ENCODE assay signal across 15 mouse cellular contexts in genomic region chr4:156034301-156034700, GRCm38 (mm10). TPM values are rescaled to one million over a fixed set of nuclear protein-coding genes. Genes with fewer than 3 reads are reported as not detected.
DNase-seq lines count a peak whose midpoint lies in the region; ATAC-seq lines count a peak whose summit lies in the region.
"Had no signal": no experiment of that assay in that cellular context is flagged by ENCODE, and none has a peak within 500 bp of the region (broad histone marks: within the 10 kb centered on the region; RNA-seq: fewer than 3 reads in every experiment).

No protein-coding gene starts in this region.

- 52% methylated on average over 4 of the region's 4 CpGs for WGBS in hindbrain, embryonic 12.5 days
- 51% methylated on average over 4 of the region's 4 CpGs for WGBS in hindbrain, embryonic 11.5 days
- WGBS in hindbrain, embryonic 14.5 days: 46% methylated on average over 4 of the region's 4 CpGs

- no peak overlapping the region for H3K27ac ChIP-seq in hindbrain, embryonic 12.5 days
- H3K27ac ChIP-seq in hindbrain, embryonic 11.5 days (ENCODE audit: low read depth, low read length): no peak overlapping the region
- no peak overlapping the region for H3K27ac ChIP-seq in hindbrain, embryonic 14.5 days
- H3K27ac ChIP-seq: layer of hippocampus, adult 2 months; neural tube, embryonic 12.5 days had no signal

- peaks cover 30% of the 10 kb centered on the region for H3K4me1 ChIP-seq in hindbrain, embryonic 12.5 days
- H3K4me1 ChIP-seq in hindbrain, embryonic 11.5 days (replicated peaks; ENCODE audit: control insufficient read depth, insufficient read depth, low read length): peaks cover 6% of the 10 kb centered on the region
- H3K4me1 ChIP-seq in hindbrain, embryonic 14.5 days (replicated peaks; ENCODE audit: control insufficient read depth, insufficient read depth, low read length): peaks cover 22% of the 10 kb centered on the region

- H3K36me3 ChIP-seq in hindbrain, embryonic 12.5 days: peaks cover 3% of the 10 kb centered on the region; the same call in 1 of the 2 replicates
- no peaks in the 10 kb centered on the region for H3K36me3 ChIP-seq in hindbrain, embryonic 11.5 days (ENCODE audit: control insufficient read depth, insufficient read depth, low read length)
- 0 out of 2 replicates have a peak, but pooled peaks cover under 1% of the 10 kb centered on the region for H3K36me3 ChIP-seq in hindbrain, embryonic 14.5 days (replicated peaks; ENCODE audit: control insufficient read depth, insufficient read depth)
- H3K36me3 ChIP-seq: neural tube, embryonic 12.5 days had no signal

- H3K27me3 ChIP-seq in hindbrain, embryonic 12.5 days: peaks cover 28% of the 10 kb centered on the region
- H3K27me3 ChIP-seq in hindbrain, embryonic 11.5 days (ENCODE audit: control insufficient read depth, insufficient read depth, low read length): peaks cover 18% of the 10 kb centered on the region
- H3K27me3 ChIP-seq in hindbrain, embryonic 14.5 days (ENCODE audit: control insufficient read depth, insufficient read depth, low read length): peaks cover 28% of the 10 kb centered on the region

- DNase-seq in CD4-positive, CD25-positive, alpha-beta regulatory T cell, adult 2 months (ENCODE audit: low read depth, low spot score): peak; percentile 17
- DNase-seq in hindbrain, embryonic 11.5 days (ENCODE audit: low spot score): no peak
- DNase-seq in ES-CJ7 (ENCODE audit: low read depth, low spot score): peak; percentile 53
- no peak for DNase-seq in hindbrain, embryonic 14.5 days (ENCODE audit: low spot score)
- no peak for DNase-seq in cerebellum, postnatal 36 days
- DNase-seq in cerebellum, postnatal 14 days: no peak
- DNase-seq: gastrocnemius, postnatal 36 days; heart, postnatal 4 days; kidney, adult 8-10 months; lung, adult 18-20 months had no signal

- H3K4me3 ChIP-seq in hindbrain, embryonic 12.5 days: peak overlapping the region; percentile 23; the same call in 1 of the 2 replicates
- no peak overlapping the region for H3K4me3 ChIP-seq in hindbrain, embryonic 11.5 days (ENCODE audit: low read depth, low read length)
- no peak overlapping the region for H3K4me3 ChIP-seq in hindbrain, embryonic 14.5 days (replicated peaks; ENCODE audit: low read length)
- H3K4me3 ChIP-seq: layer of hippocampus, adult 2 months had no signal

- no peaks in the 10 kb centered on the region for H3K9me3 ChIP-seq in hindbrain, embryonic 12.5 days (replicated peaks)
- H3K9me3 ChIP-seq in hindbrain, embryonic 11.5 days (ENCODE audit: control insufficient read depth, low read length): no peaks in the 10 kb centered on the region
- no peaks in the 10 kb centered on the region for H3K9me3 ChIP-seq in hindbrain, embryonic 14.5 days (ENCODE audit: control insufficient read depth, low read length)
- H3K9me3 ChIP-seq: neural tube, embryonic 12.5 days had no signal

- ATAC-seq in CD4-positive, CD25-positive, alpha-beta regulatory T cell, adult 4 months: no peak
- ATAC-seq in hindbrain, embryonic 12.5 days (ENCODE audit: low FRiP score): no peak
- ATAC-seq in hindbrain, embryonic 11.5 days (ENCODE audit: low FRiP score): no peak
- ATAC-seq in hindbrain, embryonic 14.5 days (ENCODE audit: low FRiP score): no peak

- no peak overlapping the region for H3K4me2 ChIP-seq in hindbrain, embryonic 12.5 days (replicated peaks)
- no peak overlapping the region for H3K4me2 ChIP-seq in hindbrain, embryonic 11.5 days (replicated peaks; ENCODE audit: low read depth, low read length)
- H3K4me2 ChIP-seq in hindbrain, embryonic 14.5 days (replicated peaks): peak overlapping the region; percentile 43; the same call in 1 of the 2 replicates

- peak overlapping the region; percentile 49; the same call in 1 of the 2 replicates for H3K9ac ChIP-seq in hindbrain, embryonic 12.5 days
- no peak overlapping the region for H3K9ac ChIP-seq in hindbrain, embryonic 11.5 days (ENCODE audit: low read depth, low read length)
- no peak overlapping the region for H3K9ac ChIP-seq in hindbrain, embryonic 14.5 days

RNA-seq across cellular contexts. Expression of gene Tnfrsf18, which starts 8.3 kb away (rescaled TPM):
- 100 to 1,000 TPM; 745 to 823 TPM for polyA plus RNA-seq in CD4-positive, CD25-positive, alpha-beta regulatory T cell, adult 4 months (2017; shearing (Covaris generic))
- polyA plus RNA-seq in hindbrain, embryonic 12.5 days (2016; fragmentation: Nextera tagmentation; extraction: Ambion mirVana): 1.8 and 2.6 TPM in 2 replicates
- 0.74 and 2.4 TPM in 2 replicates for polyA plus RNA-seq in hindbrain, embryonic 11.5 days (2014; fragmentation: Nextera tagmentation; extraction: Ambion mirVana)
- 1.9 and 2.3 TPM in 2 replicates for polyA plus RNA-seq in hindbrain, embryonic 14.5 days (2014; fragmentation: Nextera tagmentation; extraction: Ambion mirVana)

RNA-seq across cellular contexts. Expression of gene Tnfrsf4, which starts 20.7 kb away (rescaled TPM):
- 1,000 to 10,000 TPM; 1,065 to 1,393 TPM for polyA plus RNA-seq in CD4-positive, CD25-positive, alpha-beta regulatory T cell, adult 4 months (2017; shearing (Covaris generic))
- 0.29 and 0.76 TPM in 2 replicates for polyA plus RNA-seq in hindbrain, embryonic 12.5 days (2016; fragmentation: Nextera tagmentation; extraction: Ambion mirVana)
- polyA plus RNA-seq in hindbrain, embryonic 11.5 days (2014; fragmentation: Nextera tagmentation; extraction: Ambion mirVana): 0.39 and 0.73 TPM in 2 replicates
- 0.79 TPM in 1 of 2 replicates, not detected in the other for polyA plus RNA-seq in hindbrain, embryonic 14.5 days (2014; fragmentation: Nextera tagmentation; extraction: Ambion mirVana)

RNA-seq across cellular contexts. Expression of gene Ttll10, which starts 24.9 kb away (rescaled TPM):
- polyA plus RNA-seq in CD4-positive, CD25-positive, alpha-beta regulatory T cell, adult 4 months (2017; shearing (Covaris generic)): under 1 TPM; 0.35 to 0.81 TPM
- 0.14 and 0.32 TPM in 2 replicates for polyA plus RNA-seq in hindbrain, embryonic 12.5 days (2016; fragmentation: Nextera tagmentation; extraction: Ambion mirVana)
- polyA plus RNA-seq in hindbrain, embryonic 11.5 days (2014; fragmentation: Nextera tagmentation; extraction: Ambion mirVana): 0.10 TPM in 1 of 2 replicates, not detected in the other
- 0.11 TPM in 1 of 2 replicates, not detected in the other for polyA plus RNA-seq in hindbrain, embryonic 14.5 days (2014; fragmentation: Nextera tagmentation; extraction: Ambion mirVana)
- polyA plus RNA-seq: spleen, adult 2 months had no signal

RNA-seq across cellular contexts. Expression of gene Sdf4, which starts 41.6 kb away (rescaled TPM):
- polyA plus RNA-seq in CD4-positive, CD25-positive, alpha-beta regulatory T cell, adult 4 months (2017; shearing (Covaris generic)): 100 to 1,000 TPM; 528 to 589 TPM
- polyA plus RNA-seq in hindbrain, embryonic 12.5 days (2016; fragmentation: Nextera tagmentation; extraction: Ambion mirVana): 129 and 130 TPM in 2 replicates
- 136 and 143 TPM in 2 replicates for polyA plus RNA-seq in hindbrain, embryonic 11.5 days (2014; fragmentation: Nextera tagmentation; extraction: Ambion mirVana)
- polyA plus RNA-seq in hindbrain, embryonic 14.5 days (2014; fragmentation: Nextera tagmentation; extraction: Ambion mirVana): 112 and 114 TPM in 2 replicates

RNA-seq across cellular contexts. Expression of gene B3galt6, which starts 41.9 kb away (rescaled TPM):
- polyA plus RNA-seq in CD4-positive, CD25-positive, alpha-beta regulatory T cell, adult 4 months (2017; shearing (Covaris generic)): 1 to 10 TPM in 1 of 2 experiments, under 1 TPM in 1; 0.92 to 1.3 TPM
- polyA plus RNA-seq in hindbrain, embryonic 12.5 days (2016; fragmentation: Nextera tagmentation; extraction: Ambion mirVana): 19.5 and 20.4 TPM in 2 replicates
- 18.2 and 19.4 TPM in 2 replicates for polyA plus RNA-seq in hindbrain, embryonic 11.5 days (2014; fragmentation: Nextera tagmentation; extraction: Ambion mirVana)
- polyA plus RNA-seq in hindbrain, embryonic 14.5 days (2014; fragmentation: Nextera tagmentation; extraction: Ambion mirVana): 38.4 and 38.8 TPM in 2 replicates

Comparison
In these comparisons a context has a peak if more than half of its experiments do, and no peak if none do; other contexts are left out.
1. DNase-seq: peak in CD4-positive, CD25-positive, alpha-beta regulatory T cell, adult 2 months (single experiment) and ES-CJ7 (single experiment); none in hindbrain, embryonic 11.5 days (single experiment), hindbrain, embryonic 14.5 days (single experiment), cerebellum, postnatal 36 days (0 of 2) and cerebellum, postnatal 14 days (0 of 2).
2. RNA of gene Tnfrsf18, which starts 8.3 kb away (polyA plus RNA-seq): 745 to 823 TPM in CD4-positive, CD25-positive, alpha-beta regulatory T cell, adult 4 months; 0.74 to 2.4 TPM in hindbrain, embryonic 11.5 days, 1.9 to 2.3 TPM in hindbrain, embryonic 14.5 days and 1.8 to 2.6 TPM in hindbrain, embryonic 12.5 days; every median in the first group is over 100 times any median in the second.
3. RNA of gene Tnfrsf4, which starts 20.7 kb away (polyA plus RNA-seq): 1,065 to 1,393 TPM in CD4-positive, CD25-positive, alpha-beta regulatory T cell, adult 4 months; 0.79 TPM in hindbrain, embryonic 14.5 days, 0.29 to 0.76 TPM in hindbrain, embryonic 12.5 days and 0.39 to 0.73 TPM in hindbrain, embryonic 11.5 days; every median in the first group is over 100 times any median in the second.